Mouse (Mus musculus) inflammation-experienced regulatory T-cells, adult 6 months (primary cell): Measurements from ENCODE around the gene Hypk. TPM values are rescaled to one million over a fixed set of nuclear protein-coding genes. Genes with fewer than 3 reads are reported as not detected.
A peak's percentile ranks its signal among the peaks of the same experiment; 100 is the strongest.

Experiments used
- ATAC-seq: one replicate; pipeline ENCODE4 v1.8.0; 2017
- polyA plus RNA-seq, 3 experiments: library from polyadenylated mRNA; unstranded; fragments of 100-300 nt; shearing (Covaris generic); gene quantifications; one replicate each; pipeline ENCODE4 v1.2.1; 2017

The Hypk gene
- polyA plus RNA-seq = 100 to 1,000 TPM; 130 to 261 (median 152) TPM

DNA sequence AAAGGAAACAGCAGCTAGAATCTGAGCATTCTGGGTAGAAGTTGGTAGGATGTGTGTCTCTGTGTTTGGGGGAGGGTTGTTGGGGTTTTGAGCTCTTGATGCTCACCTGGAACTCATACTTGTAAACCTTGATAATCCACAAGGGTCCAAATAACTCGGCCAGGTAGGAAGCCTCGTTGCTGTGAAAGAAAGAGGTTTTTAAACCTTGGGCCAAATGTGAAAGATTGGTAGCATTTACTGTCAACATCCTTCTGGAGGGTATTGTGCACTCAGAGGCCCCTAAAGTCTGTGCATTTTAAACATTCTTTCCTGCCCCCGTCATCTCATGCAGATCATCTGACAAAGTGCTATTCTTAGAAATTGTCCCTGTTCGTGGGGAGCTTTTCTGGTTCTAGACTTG is at the start of gene Hypk:
Hypk (plus strand) TSS at position 301 of the 400 bp plus-strand sequence.
- ATAC-seq = no peak

DNA sequence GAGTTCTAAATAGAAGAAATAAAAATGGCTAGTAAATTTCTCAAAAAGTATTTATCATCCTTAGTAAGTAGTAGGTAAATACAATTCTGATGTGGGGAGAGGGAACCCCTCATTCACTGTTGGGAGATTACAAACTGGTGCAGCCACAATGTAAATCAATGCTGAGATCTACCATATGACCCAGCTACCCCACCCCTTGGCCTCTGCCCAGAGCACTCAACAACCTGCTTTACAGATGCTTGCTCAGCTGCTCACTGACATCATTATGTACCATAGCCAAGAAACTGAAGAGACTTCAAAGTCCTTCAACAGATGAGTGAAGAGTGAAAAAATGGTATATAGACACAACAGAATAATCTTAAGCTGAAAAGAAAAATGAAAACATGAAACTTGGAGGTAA is 49.8 kb upstream of the Hypk start:
- no peak for ATAC-seq

DNA sequence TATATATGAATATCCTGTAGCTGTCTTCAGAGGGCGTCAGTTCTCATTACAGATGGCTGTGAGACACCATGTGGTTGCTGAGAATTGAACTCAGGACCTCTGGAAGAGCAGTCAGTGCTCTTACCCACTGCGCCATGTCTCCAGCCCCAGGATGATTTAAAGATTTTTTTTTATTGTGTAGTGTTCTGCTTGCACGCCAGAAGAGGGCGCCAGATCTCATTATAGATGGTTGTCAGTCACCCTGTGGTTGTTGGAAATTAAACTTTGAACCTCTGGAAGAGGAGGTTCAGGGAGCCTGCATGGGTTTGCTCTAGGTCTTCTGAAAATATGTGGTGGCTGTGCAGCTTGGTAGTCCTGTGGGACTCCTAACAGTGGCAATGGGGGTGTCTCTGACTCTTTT is 44.9 kb upstream of the Hypk start:
- peak; percentile 88 for ATAC-seq

DNA sequence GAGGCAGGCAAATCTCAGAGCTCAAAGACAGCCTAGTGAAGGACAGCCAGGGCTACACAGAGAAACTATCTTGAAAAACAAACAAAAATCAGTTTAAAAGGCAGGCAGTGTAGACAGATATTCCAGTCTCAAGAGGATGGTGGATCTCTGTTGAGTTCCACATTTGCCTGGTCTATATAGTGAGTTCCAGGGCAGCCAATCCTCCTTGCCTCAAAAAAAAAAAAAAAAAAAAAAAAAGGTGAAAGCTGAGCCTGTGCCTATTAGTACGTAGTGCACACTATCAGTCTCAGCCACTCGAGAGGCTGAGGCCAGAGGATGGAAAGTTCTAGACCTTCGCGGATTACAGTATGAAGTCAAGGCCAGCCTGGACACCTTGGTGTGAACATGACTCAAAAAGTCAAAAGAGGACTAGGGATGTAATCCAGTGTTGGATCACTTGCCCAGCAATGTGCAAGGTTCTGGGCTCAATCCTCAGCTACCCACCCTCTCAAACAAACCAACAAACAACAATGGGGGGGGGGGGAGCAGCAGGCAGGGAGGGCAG is 40.2 kb upstream of the Hypk start:
- ATAC-seq = no peak

DNA sequence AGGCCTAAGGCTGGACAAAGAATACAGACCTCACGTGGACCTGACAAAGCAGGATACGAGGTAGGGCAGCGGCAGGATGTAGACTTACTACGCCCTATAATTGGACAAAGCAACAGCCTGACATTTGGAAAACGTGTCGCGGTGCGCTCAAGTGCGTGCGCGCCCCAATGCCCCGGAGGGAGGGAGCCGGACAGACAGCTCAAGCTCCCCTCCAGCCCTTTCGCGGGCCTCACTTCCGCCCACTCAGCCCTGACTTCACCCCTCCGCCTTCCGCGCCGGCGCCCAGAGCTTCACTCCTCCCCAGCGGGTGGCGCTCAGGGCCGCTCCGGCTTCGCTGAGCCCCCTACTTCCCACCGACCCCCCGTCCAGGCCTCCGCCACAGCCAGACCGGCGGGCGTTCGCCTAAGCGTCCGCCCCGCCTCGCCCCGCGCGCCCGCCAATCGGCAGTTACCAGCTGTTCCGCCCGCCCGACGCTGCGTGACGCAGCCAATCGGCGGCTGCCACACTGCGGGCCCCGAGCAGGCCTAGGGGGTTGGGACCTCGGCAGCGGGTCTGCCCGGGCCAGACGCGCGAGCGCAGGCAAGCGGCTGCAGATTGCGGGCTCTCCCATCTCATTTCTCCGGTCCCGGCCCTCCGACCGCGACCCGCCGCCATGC is 39.6 kb upstream of the Hypk start, which contains the start of the genes Pdia3 and Catsper2:
Pdia3 (plus strand) TSS at position 389 of the 656 bp plus-strand sequence.
Catsper2 (minus strand) TSS at position 406 of the 656 bp plus-strand sequence.
- ATAC-seq = peak; percentile 79

DNA sequence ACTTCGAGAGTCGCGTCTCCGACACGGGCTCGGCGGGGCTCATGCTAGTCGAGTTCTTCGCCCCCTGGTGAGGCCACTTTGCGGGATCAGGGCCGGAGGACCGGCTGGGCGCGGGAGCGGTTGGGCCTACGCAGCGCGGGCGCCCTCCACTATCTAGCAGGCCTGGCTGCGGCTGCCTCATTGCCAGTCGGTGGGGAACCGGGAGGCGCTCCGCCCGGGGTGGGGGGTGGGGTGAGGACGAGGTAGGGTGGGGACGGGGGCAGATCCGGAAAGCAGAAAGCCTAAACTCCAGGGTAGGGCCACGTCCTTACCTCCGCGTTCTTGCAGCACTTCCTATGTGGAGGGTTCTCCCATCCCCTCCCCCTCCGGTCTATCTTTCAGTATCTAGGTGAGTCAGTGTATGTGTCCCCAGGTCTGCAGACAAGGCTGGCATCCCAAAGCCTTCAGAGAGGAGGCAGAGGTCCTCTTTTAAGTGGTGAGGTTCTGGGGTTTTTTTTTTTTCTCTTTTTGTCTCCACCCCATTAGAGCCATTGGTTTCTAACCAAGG is 38.9 kb upstream of the Hypk start:
- peak; percentile 42 for ATAC-seq

DNA sequence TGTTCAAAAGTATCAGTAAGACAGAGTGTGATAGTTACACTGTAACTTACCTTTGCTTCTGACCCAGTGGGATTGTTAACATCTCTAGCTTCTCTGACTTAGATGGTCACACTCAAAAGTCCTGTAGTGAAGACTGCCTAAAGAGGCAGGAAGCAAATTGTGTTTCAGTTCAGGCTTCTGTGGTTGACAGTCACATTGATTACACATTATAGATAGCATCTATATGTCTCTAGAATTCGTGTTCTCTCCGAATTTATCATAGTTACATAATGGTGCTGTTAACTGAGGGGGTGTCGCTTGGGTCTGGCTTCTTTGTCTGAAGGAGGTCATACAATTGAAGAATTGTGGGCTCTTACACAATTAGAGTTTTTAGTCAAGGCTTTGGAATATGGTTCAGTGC is 38.0 kb upstream of the Hypk start:
- no peak for ATAC-seq

DNA sequence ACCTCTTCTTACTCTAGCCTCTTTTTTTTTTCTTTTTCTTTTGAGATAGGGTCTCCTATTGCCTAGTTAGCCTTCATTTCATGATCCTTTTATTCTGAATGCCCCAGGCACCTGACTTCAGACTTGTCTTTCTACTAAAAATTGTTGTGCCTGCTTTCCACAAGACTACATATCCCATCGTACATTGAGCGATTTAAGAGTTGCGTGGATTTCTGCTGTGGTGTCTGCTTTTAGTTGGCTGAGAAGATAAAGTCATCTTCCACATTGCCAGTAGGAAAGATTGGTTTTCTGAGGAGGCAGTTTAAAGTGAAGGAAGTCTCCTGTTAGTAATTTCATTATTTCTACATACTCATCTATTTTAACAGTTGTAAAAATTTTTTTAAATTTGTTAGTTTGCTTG is 37.5 kb upstream of the Hypk start:
- ATAC-seq = no peak

DNA sequence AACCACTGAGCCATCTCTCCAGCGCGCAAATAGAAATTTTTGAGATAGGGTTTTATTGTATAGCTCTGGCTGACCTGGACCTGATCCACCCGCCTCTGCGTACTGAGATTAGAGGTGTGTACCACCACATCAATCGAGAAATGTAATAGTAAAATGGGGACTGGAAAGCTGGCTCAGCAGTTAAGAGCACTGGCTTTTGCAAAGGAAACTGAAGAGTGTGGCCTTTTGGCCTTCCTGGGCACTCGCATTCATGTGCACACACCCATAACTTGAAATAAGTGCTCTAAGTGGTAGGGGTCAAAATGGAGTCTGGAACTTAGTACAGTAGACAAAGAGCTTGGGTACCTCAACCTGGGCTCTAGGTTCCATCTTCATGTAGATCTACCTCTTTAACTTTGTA is 36.7 kb upstream of the Hypk start:
- ATAC-seq = peak; percentile 17

DNA sequence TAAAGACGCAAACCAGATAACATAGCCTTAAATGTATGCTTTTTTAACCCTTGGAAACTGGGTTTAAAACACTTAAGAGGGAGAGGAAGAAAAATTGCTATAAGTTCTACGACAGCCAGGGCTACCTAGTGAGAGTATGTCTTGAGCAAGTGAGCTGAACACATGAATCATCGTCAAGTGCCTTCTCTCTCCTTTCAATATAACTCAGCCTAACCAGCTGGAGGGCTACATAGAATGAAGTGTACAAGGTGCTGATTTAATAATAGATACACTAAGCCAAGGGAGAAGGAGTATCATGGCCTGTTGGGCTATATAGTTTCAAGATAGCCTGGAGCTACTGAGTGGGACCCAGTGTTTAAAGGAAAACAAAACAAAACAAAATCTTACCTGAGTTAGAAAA is 34.6 kb upstream of the Hypk start:
- ATAC-seq = no peak

DNA sequence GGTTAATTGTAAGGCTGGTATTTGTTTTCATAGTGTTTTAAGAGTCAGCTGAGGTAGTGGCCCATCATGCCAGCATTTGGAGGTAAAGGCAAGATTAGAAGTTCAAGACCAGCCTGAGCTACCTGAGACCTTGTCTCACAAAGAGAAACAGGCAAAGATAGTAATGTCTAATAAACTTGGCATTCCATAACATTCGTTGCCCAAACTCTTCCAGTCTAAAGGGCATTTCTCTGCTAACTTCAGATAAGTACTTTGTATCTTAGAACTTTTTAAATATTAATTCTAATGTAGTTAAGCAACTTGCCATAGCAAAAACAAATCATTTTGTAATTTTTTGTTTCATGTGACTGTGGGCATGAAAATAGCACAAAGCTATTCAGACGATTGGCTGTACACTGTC is 29.9 kb upstream of the Hypk start:
- no peak for ATAC-seq

DNA sequence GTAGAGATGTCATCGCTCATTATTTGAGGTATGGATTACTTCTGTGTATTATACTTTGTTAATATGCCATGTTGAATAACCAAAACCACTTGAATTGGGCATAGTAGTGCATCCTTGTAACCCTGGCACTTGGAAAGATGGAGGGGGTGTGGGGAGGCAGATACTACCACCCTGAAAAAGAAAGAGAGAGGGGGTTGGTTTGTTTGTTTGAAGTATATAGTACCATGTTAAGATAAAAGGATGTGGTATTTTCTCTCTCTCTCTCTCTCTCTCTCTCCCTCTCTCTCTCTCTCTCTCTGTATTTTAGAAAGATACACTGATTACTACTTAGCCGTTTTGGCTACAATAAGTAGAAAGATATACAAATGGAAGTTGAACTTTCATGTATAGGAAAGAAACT is 27.2 kb upstream of the Hypk start:
- peak; percentile 62 for ATAC-seq

DNA sequence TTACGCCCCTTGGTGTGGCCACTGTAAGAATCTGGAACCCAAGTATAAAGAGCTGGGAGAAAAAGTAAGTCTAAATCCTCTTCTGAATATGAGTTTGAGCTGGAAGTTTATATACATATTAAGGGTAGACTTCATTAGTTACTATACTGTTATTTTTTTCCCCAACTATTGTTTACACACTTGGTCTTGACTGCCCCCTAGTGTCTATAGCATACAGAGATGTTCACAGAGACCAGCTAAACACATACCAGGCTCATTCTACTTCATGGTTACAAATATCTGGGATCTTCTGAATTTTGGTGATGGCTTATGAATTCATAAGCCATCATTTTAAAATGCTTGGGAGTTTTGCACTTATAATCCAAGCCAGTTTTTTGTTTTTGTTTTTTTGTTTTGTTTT is 18.2 kb upstream of the Hypk start:
- ATAC-seq = peak; percentile 63

DNA sequence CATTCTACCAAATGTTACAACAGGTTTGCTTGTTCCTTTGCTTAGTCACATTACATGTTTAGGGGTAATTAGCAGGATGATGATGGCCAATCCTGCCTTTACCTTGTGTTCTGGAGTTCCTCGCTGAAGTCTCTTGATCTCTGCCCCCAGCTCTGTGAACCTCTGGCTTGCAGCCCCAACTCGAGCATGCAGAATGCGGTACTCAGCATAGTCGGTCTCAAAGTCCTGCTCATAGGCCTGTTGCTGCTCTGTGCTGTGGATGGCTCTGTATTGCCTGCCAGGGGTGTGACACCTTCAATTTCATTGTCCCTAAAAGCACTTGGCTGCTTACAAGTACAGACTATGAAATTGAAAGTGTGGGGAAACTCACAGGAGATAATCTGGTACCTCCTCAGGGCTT is 13.3 kb upstream of the Hypk start:
- no peak for ATAC-seq

DNA sequence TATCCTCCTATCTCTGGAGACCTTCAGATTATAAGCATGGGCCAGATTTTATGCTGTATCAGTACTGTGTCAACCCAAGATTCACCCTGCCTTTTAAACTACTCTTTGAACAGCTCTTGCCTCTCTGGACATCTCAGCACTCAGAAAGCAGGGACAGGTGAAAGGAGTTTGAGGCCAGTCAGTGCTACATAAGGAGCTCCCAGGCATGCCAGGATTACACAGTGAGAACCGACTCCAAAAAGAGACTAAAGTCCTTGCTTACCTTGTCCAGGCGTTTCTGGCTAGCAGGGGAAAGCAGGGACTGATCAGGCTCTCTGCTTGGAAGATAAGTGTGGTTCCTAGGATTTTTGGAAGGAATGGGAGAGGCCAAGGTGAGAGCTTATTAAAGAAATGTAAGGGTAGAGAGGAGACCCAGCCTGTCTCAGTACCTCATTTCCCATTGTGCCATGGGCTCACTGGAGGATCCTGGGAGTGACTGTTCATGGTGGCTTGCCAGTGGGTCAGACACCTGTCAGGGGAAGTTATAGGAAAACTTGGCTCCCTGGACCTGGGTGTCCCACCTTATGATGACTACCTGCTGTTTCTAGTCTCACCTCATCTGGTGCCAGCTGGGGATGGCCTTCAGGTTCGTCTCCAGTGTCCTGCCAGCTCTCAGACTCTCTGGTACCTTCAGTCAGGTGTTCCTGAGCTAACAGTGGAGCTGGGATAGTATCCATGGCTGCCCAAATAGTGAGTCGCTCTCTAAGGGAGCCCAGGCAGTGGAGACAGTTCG is 12.1 kb upstream of the Hypk start:
- ATAC-seq = no peak

DNA sequence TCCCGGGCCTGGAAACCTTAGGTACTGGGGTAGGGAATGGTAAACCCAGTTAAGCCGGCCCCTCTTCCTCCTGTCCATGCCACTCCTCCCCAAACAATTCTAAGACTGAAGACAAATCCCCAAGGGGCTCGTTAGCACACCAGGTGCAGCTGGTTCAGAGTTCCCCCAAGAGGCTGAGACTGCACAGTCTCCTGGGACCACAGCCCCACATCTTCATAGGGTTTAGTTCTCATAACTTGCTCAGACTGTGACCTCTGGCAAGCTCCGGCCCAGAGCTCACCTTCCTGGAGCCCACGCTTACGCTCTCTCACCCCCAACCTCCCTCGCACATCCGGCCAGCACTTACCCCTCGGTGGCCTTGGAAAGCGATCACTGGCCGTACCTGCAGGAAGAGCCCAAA is 11.3 kb upstream of the Hypk start:
- ATAC-seq = no peak

DNA sequence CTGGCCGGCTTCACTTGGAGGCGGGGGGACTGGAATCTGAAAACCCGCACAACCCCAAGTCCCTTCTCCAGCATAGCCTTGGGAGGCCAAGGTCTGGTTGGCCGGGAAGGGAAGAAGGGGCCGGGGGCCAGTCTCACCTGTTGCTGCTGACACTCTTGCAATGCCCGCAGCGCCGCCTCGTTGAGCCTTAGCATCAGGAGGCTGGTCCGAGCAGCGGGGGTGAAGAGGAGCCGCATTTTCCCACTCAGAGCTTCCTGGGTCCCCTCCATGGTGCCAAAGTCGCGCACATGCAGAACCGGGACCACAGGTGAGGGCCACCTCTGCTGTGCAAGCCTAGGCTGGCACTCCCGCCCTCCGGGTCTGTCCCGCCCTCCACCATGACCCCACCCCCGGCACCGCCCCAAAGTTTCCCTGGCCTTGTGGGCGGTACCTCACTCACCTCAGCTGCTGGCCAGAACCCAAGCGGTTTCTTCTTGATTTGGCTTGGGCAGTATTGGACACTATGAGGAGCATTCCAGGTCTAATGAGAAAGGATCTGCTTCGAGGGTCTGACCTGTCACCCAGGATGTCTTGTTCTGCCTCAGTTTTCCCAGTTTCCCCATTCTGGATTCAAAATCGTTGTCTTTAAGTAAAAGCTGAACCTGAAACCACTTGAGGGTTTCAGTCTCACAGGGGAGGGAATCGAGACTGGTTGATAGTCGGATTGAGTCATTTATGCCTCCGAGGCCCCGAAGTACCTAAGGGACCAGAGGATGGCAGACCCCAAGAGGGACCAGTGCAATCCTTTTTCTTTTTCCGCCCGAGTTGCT is 10.6 kb upstream of the Hypk start:
- ATAC-seq = peak; percentile 92

DNA sequence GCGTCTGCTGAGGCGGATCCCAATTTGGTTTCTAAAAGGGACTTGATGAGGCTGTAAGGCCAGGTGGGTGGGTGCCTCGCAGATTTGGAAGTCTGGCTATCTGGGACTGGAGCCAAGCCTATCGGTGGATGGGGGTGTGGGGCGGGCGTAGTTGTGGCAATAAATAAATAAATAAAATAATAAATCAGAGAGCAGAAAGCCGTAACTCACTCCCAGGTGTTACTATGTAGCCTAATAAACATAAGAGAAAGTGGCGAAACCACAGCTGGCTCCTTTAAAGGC is 10.1 kb upstream of the Hypk start:
- peak; percentile 7 for ATAC-seq

DNA sequence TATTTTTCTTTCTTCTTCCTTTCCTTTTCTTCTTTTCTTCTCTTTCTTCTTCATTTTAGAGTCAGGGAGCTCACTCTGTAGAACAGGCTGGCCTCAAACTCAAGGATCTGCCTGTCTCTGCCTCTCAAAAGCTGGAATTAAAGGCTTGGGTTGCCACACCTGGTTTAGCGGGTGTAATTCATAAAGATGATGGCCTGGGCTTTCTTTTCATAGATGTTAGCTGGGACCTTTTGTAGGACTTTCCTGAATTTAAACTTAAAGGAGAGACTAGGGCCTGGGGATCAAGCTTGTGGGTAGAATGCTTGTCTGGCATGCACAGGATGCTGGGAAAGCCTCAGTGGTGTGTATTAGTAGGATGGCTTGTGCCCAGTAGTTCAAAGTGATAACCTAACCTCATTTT is 8.9 kb upstream of the Hypk start, which contains the start of gene Ell3:
Ell3 (minus strand) TSS at position 101 of the 400 bp plus-strand sequence.
- ATAC-seq = no peak

DNA sequence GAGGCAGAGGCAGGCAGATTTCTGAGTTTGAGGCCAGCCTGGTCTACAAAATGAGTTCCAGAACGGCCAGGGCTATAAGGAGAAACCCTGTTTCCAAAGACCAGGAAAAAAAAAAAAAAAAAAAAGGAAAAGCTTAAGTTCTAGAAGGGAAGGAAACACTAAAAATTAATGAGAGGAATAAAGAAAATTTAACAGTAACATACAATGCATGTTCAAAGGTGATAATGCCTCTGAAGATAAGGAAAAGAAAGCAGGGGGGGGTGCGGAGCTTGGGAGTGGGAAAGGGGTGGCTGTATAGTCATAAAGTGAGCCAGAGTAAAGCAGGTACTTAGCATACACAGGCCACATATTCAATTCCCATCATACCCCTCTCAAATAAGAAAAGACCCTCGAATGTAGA is 8.0 kb upstream of the Hypk start:
- no peak for ATAC-seq

DNA sequence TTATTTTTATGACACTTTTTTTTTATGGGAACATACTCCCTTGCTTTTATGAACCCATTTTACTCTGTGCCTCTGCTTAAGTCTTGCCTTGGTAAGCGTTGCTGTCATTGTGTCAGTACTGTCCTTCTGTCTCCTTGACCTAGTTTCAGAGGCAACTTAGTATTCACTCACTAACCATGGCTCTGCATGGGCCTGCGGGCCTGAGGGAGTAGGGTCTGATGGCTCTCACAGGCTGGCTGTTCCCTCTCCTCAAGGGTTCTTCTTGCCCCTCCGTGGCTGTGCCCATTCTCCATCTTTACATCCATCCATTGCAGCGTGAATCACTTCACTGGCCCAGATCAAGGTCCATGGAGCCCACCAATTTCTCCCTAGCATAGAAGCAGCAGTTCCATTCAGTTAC is 6.6 kb upstream of the Hypk start:
- no peak for ATAC-seq

DNA sequence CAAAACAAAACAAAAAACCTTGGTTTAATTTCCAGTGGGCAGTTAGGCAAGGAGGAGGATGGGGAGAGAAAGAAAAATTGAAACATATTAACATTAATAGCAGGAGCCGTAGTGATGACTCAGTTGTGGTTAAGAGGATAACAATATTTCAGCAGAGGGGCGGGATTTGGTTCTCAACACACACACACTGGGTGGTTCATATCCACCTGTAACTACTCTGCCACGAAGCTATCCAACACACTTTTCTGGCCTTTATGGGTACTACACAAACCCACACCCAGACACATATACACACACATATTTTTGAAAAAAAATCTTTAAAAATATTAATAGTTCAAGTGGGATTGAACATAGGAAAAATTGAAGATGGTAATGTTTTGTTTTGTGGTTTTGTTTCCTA is 6.1 kb upstream of the Hypk start:
- ATAC-seq = no peak

DNA sequence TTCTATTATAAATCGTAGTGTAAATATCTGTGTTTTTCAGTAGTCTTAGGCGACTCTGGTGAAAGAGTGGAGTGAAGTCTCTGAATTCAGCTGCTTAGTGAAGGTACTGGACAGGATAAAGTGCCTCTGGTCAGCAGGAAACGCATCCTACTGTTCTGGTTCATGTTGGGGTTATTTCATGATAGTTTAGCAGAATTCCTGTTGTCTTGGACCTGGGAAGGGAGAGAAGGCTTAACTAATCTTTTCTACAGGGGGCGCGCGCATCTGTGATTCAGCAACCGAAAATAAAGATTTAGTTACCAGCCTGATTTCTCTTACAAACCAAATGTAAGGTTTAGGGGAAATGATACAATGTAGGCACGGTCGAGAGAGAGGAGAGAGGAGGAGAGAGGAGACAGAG is 5.0 kb upstream of the Hypk start:
- no peak for ATAC-seq
